Mouse (Mus musculus) hindbrain, embryonic 16.5 days (tissue): ENCODE data around the gene Tenm2. TPM values are rescaled to one million over a fixed set of nuclear protein-coding genes. Genes with fewer than 3 reads are reported as not detected.

Source experiments
- ATAC-seq: fragments of 200-750 bp; cut with Nextera tagmentation; 2 replicates; pipeline ENCODE4 v1.8.0; 2017; ENCODE audit warnings: moderate TSS enrichment, moderate library complexity
- H3K27ac ChIP-seq: fragments of 300-500 bp; sonication (generic); 2 replicates; pipeline ENCODE4 v1.5.1; 2014; ENCODE audit warnings: low read depth, mild to moderate bottlenecking, control low read depth, low read length, moderate library complexity
- H3K27me3 ChIP-seq: fragments of 300-500 bp; sonication (generic); replicated peaks from 2 replicates; pipeline ENCODE4 v1.6.1; 2014; ENCODE audit warnings: low read length; ENCODE audit not compliant: control insufficient read depth, insufficient read depth
- H3K36me3 ChIP-seq: fragments of 300-500 bp; sonication (generic); 2 replicates; pipeline ENCODE4 v1.6.1; 2014; ENCODE audit warnings: mild to moderate bottlenecking, low read length, moderate library complexity, mixed read lengths; ENCODE audit not compliant: control insufficient read depth, insufficient read depth
- H3K4me1 ChIP-seq: fragments of 300-500 bp; sonication (generic); 2 replicates; pipeline ENCODE4 v1.6.1; 2014; ENCODE audit warnings: low read depth, low read length; ENCODE audit not compliant: control insufficient read depth, insufficient read depth
- H3K4me2 ChIP-seq: fragments of 300-500 bp; sonication (generic); 2 replicates; pipeline ENCODE4 v1.6.1; 2014; ENCODE audit warnings: mild to moderate bottlenecking, low read length, control low read depth, moderate library complexity
- H3K4me3 ChIP-seq: fragments of 300-500 bp; sonication (generic); 2 replicates; pipeline ENCODE4 v1.5.1; 2014; ENCODE audit warnings: mild to moderate bottlenecking, low read length, control low read depth, moderate library complexity
- H3K9ac ChIP-seq: fragments of 300-500 bp; sonication (generic); 2 replicates; pipeline ENCODE4 v1.6.1; 2014; ENCODE audit warnings: low read depth, mild to moderate bottlenecking, control low read depth, low read length, moderate library complexity
- H3K9me3 ChIP-seq: fragments of 300-500 bp; sonication (generic); 2 replicates; pipeline ENCODE4 v1.6.1; 2014; ENCODE audit warnings: mild to moderate bottlenecking, low read length, moderate library complexity; ENCODE audit not compliant: control insufficient read depth
- WGBS: fragments of 180-500 bp; shearing (Covaris S2); extraction: QIAGEN DNeasy Blood & Tissue Kit; methylation state at CpG from one replicate; pipeline ENCODE4 v1.1.7; 2014; 5-methylcytosine and 5-hydroxymethylcytosine counted together
- polyA plus RNA-seq: library from polyadenylated mRNA; unstranded; fragments of >200 nt; fragmentation: Nextera tagmentation; extraction: Ambion mirVana; gene quantifications from 2 replicates; pipeline ENCODE4 v1.2.1, GENCODE M21; 2015

Tenm2 gene
- polyA plus RNA-seq, 1 experiment from 2014 or later = 33.2 TPM

DNA sequence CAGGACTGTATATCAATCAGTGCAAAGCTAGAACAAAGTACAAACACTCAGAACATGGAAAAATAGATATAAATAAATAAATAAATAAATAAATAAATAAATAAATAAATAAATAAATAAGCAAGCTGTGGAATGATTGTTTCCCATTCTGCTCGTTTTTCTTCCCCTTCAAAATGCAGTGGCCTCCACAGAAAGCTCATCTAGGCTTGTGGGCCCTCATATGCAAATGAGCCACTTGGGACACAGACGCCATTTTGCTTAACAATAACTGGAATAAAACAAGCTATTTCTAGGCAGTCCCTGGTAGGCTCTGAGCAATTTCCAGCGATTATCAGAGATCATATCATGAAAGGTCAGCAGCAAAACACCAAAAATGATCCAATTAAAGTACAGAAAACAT lies 672.9 kb downstream of the Tenm2 start:
- no peak overlapping the region for H3K4me2 ChIP-seq

GRCm38 (mm10) chr11:36560785-36561548 lies 674.8 kb downstream of the Tenm2 start:
- WGBS = 65% methylated on average over 7 of the region's 7 CpGs
- H3K9ac ChIP-seq = no peak overlapping the region
- no peaks in the 10 kb centered on the region for H3K27me3 ChIP-seq
- no peak for ATAC-seq
- H3K36me3 ChIP-seq = no peaks in the 10 kb centered on the region
- H3K9me3 ChIP-seq = no peaks in the 10 kb centered on the region
- H3K4me1 ChIP-seq = no peaks in the 10 kb centered on the region
- no peak overlapping the region for H3K4me3 ChIP-seq
- no peak overlapping the region for H3K27ac ChIP-seq
- no peak overlapping the region for H3K4me2 ChIP-seq

More for the DNA sequence above, 672.9 kb downstream of the Tenm2 start:
- no peak overlapping the region for H3K27ac ChIP-seq
- 63% methylated on average over 3 of the region's 3 CpGs for WGBS
- no peaks in the 10 kb centered on the region for H3K4me1 ChIP-seq
- no peak for ATAC-seq
- H3K36me3 ChIP-seq = no peaks in the 10 kb centered on the region
- H3K4me3 ChIP-seq = no peak overlapping the region
- no peaks in the 10 kb centered on the region for H3K9me3 ChIP-seq
- H3K27me3 ChIP-seq = no peaks in the 10 kb centered on the region
- H3K9ac ChIP-seq = no peak overlapping the region

- no peaks in the 10 kb centered on the region for H3K27me3 ChIP-seq
- peaks cover 6% of the 10 kb centered on the region for H3K4me1 ChIP-seq
- H3K27ac ChIP-seq = no peak overlapping the region
- H3K4me2 ChIP-seq = no peak overlapping the region
- H3K4me3 ChIP-seq = no peak overlapping the region
- 68% methylated on average over 6 of the region's 6 CpGs for WGBS
- H3K36me3 ChIP-seq = no peaks in the 10 kb centered on the region
- H3K9ac ChIP-seq = no peak overlapping the region
- ATAC-seq = no peak; the same call in 1 of the 2 replicates
- no peaks in the 10 kb centered on the region for H3K9me3 ChIP-seq
Measured at GRCm38 (mm10) chr11:36557316-36557715, 678.4 kb downstream of the Tenm2 start.

DNA sequence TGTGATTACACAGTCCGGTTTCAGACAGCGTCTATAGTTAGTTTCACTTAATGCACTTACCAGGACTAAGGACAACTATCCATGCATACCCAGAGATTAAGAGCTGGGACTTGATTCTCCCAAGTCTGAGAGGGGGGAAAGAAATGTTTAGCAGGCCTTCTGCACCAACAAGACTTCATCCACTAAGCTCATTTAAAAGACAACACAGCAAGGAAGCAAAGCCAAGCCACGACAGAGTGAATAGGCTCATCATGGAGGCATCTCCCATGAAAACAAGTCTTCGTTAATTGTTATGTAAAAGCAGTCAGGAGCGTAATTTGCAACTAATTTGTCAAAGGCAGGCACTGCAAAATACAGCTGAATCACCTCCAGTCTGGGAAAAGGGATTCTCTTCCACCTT lies 682.5 kb downstream of the Tenm2 start:
- WGBS = 27% methylated on average over 5 of the region's 5 CpGs
- ATAC-seq = no peak

GRCm38 (mm10) chr11:36550649-36551048 lies 685.1 kb downstream of the Tenm2 start:
- Histone ChIP-seq H3K4me2 (no peak overlapping the region), H3K27ac (no peak overlapping the region), H3K9ac (no peak overlapping the region), H3K27me3 (no peaks in the 10 kb centered on the region), H3K4me3 (no peak overlapping the region), H3K9me3 (no peaks in the 10 kb centered on the region), H3K4me1 (peaks cover 14% of the 10 kb centered on the region), H3K36me3 (no peaks in the 10 kb centered on the region)
- ATAC-seq = no peak
- 79% methylated on average over 4 of the region's 4 CpGs for WGBS

More for the DNA sequence above, 682.5 kb downstream of the Tenm2 start:
- Histone ChIP-seq H3K27ac (no peak overlapping the region), H3K9me3 (no peaks in the 10 kb centered on the region), H3K4me3 (no peak overlapping the region), H3K9ac (no peak overlapping the region), H3K4me1 (peaks cover 14% of the 10 kb centered on the region), H3K4me2 (no peak overlapping the region), H3K36me3 (no peaks in the 10 kb centered on the region), H3K27me3 (no peaks in the 10 kb centered on the region)

GRCm38 (mm10) chr11:36549398-36550139 lies 686.2 kb downstream of the Tenm2 start:
- peaks cover 14% of the 10 kb centered on the region for H3K4me1 ChIP-seq
- no peak overlapping the region for H3K9ac ChIP-seq
- H3K9me3 ChIP-seq = no peaks in the 10 kb centered on the region
- WGBS = 41% methylated on average over 11 of the region's 11 CpGs
- 0 out of 2 replicates have a peak overlapping the region, but pooled peaks have one; percentile 12 for H3K27ac ChIP-seq
- ATAC-seq = peak; percentile 48; the same call in 1 of the 2 replicates
- no peak overlapping the region for H3K4me3 ChIP-seq
- H3K4me2 ChIP-seq = no peak overlapping the region
- no peaks in the 10 kb centered on the region for H3K36me3 ChIP-seq
- H3K27me3 ChIP-seq = no peaks in the 10 kb centered on the region

- H3K4me3 ChIP-seq = no peak overlapping the region
- no peak overlapping the region for H3K27ac ChIP-seq
- H3K36me3 ChIP-seq = no peaks in the 10 kb centered on the region
- H3K4me1 ChIP-seq = peaks cover 9% of the 10 kb centered on the region
- H3K4me2 ChIP-seq = no peak overlapping the region
- ATAC-seq = peak; percentile 38; the same call in 1 of the 2 replicates
- 48% methylated on average over 4 of the region's 4 CpGs for WGBS
- no peaks in the 10 kb centered on the region for H3K27me3 ChIP-seq
- H3K9ac ChIP-seq = no peak overlapping the region
- no peaks in the 10 kb centered on the region for H3K9me3 ChIP-seq
Measured at GRCm38 (mm10) chr11:36548139-36548538, 687.6 kb downstream of the Tenm2 start.

GRCm38 (mm10) chr11:36538144-36538543 lies 697.6 kb downstream of the Tenm2 start:
- no peak for ATAC-seq
- WGBS = 81% methylated on average over 4 of the region's 4 CpGs
- no peaks in the 10 kb centered on the region for H3K9me3 ChIP-seq

DNA sequence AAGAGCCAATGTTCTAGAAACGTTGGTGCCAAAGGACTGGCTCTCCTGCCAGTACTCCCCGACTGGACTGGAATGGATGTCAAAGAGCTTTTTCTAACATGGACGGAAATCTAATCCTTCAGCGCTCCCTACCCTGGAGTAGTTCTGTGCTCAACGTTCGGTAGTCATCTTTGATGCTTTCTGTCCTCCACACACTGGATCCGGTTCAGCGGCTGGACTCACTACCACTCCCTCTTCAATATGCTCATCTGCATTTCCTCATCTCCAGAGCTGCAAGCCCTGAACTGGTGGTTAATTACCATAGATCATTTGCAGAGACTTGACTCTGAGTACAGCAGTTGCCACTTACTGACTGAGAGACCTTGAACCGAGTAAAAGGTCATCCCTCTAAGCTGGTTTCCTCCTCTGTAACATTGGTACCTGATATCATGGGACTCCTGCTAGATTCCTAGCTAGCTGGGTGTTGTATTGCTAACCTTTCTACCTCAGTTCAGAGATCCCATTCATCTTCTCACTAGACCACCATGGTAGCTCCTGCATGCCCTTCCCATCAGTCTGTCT lies 698.1 kb downstream of the Tenm2 start:
- Histone ChIP-seq H3K9me3 (no peaks in the 10 kb centered on the region), H3K27me3 (no peaks in the 10 kb centered on the region), H3K4me3 (no peak overlapping the region), H3K4me2 (no peak overlapping the region), H3K36me3 (no peaks in the 10 kb centered on the region), H3K9ac (no peak overlapping the region), H3K27ac (no peak overlapping the region), H3K4me1 (no peaks in the 10 kb centered on the region)
- no peak for ATAC-seq
- 84% methylated on average over 9 of the region's 9 CpGs for WGBS

More at GRCm38 (mm10) chr11:36538144-36538543, 697.6 kb downstream of the Tenm2 start:
- Histone ChIP-seq H3K4me3 (no peak overlapping the region), H3K4me1 (no peaks in the 10 kb centered on the region), H3K36me3 (no peaks in the 10 kb centered on the region), H3K9ac (no peak overlapping the region), H3K4me2 (no peak overlapping the region), H3K27me3 (no peaks in the 10 kb centered on the region), H3K27ac (no peak overlapping the region)
